Mouse (Mus musculus): ENCODE measurements around the gene Thtpa. TPM values are rescaled to one million over a fixed set of nuclear protein-coding genes. Genes with fewer than 3 reads are reported as not detected.
A peak's percentile ranks its signal among the peaks of the same experiment; 100 is the strongest.

Gene Thtpa
- polyA plus RNA-seq, 1 experiment: 18.3 TPM

GRCm38 (mm10) chr14:55118852-55119251 lies 24.3 kb downstream of the Thtpa start:
- TF ChIP-seq POLR2A (IDR thresholded peaks at IDR 0.05; ENCODE audit: borderline replicate concordance, extremely low read depth, insufficient read depth, insufficient read length, poor library complexity, severe bottlenecking) (no peak), CTCF (IDR thresholded peaks at IDR 0.05; ENCODE audit: borderline replicate concordance, extremely low read depth, insufficient read depth, insufficient read length) (no peak)
- DNase-seq (ENCODE audit: low read depth): peak; percentile 74

- TF ChIP-seq CTCF (IDR thresholded peaks at IDR 0.05; ENCODE audit: borderline replicate concordance, extremely low read depth, insufficient read depth, insufficient read length) (peak; percentile 36; the same call in 1 of the 2 replicates), POLR2A (IDR thresholded peaks at IDR 0.05; ENCODE audit: borderline replicate concordance, extremely low read depth, insufficient read depth, insufficient read length, poor library complexity, severe bottlenecking) (no peak)
- no peak for DNase-seq (ENCODE audit: low read depth)
These were observed 25.0 kb downstream of the Thtpa start for GRCm38 (mm10) chr14:55119421-55120134.

- peak; percentile 94 for DNase-seq (ENCODE audit: low read depth)
- TF ChIP-seq CTCF (IDR thresholded peaks at IDR 0.05; ENCODE audit: borderline replicate concordance, extremely low read depth, insufficient read depth, insufficient read length) (peak; percentile 69), POLR2A (IDR thresholded peaks at IDR 0.05; ENCODE audit: borderline replicate concordance, extremely low read depth, insufficient read depth, insufficient read length, poor library complexity, severe bottlenecking) (no peak)
These were observed 27.4 kb downstream of the Thtpa start for GRCm38 (mm10) chr14:55121947-55122346.

GRCm38 (mm10) chr14:55122359-55122758 lies 27.8 kb downstream of the Thtpa start:
- TF ChIP-seq CTCF (IDR thresholded peaks at IDR 0.05; ENCODE audit: borderline replicate concordance, extremely low read depth, insufficient read depth, insufficient read length) (no peak), POLR2A (IDR thresholded peaks at IDR 0.05; ENCODE audit: borderline replicate concordance, extremely low read depth, insufficient read depth, insufficient read length, poor library complexity, severe bottlenecking) (no peak)

GRCm38 (mm10) chr14:55125711-55126110 lies 31.1 kb downstream of the Thtpa start:
- TF ChIP-seq POLR2A (IDR thresholded peaks at IDR 0.05; ENCODE audit: borderline replicate concordance, extremely low read depth, insufficient read depth, insufficient read length, poor library complexity, severe bottlenecking) (no peak), CTCF (IDR thresholded peaks at IDR 0.05; ENCODE audit: borderline replicate concordance, extremely low read depth, insufficient read depth, insufficient read length) (no peak)
- no peak for DNase-seq (ENCODE audit: low read depth)

More at GRCm38 (mm10) chr14:55122359-55122758, 27.8 kb downstream of the Thtpa start:
- no peak for DNase-seq (ENCODE audit: low read depth)

- TF ChIP-seq POLR2A (IDR thresholded peaks at IDR 0.05; ENCODE audit: borderline replicate concordance, extremely low read depth, insufficient read depth, insufficient read length, poor library complexity, severe bottlenecking) (no peak), CTCF (IDR thresholded peaks at IDR 0.05; ENCODE audit: borderline replicate concordance, extremely low read depth, insufficient read depth, insufficient read length) (no peak)
- DNase-seq (ENCODE audit: low read depth): no peak
These were observed 31.9 kb downstream of the Thtpa start for GRCm38 (mm10) chr14:55126521-55126920.

GRCm38 (mm10) chr14:55135676-55136075 lies 41.1 kb downstream of the Thtpa start:
- DNase-seq (ENCODE audit: low read depth): no peak
- no peak for TF ChIP-seq CTCF (IDR thresholded peaks at IDR 0.05; ENCODE audit: borderline replicate concordance, extremely low read depth, insufficient read depth, insufficient read length)
- TF ChIP-seq POLR2A (IDR thresholded peaks at IDR 0.05; ENCODE audit: borderline replicate concordance, extremely low read depth, insufficient read depth, insufficient read length, poor library complexity, severe bottlenecking): no peak

GRCm38 (mm10) chr14:55139313-55139712 lies 44.7 kb downstream of the Thtpa start:
- TF ChIP-seq CTCF (IDR thresholded peaks at IDR 0.05; ENCODE audit: borderline replicate concordance, extremely low read depth, insufficient read depth, insufficient read length) (no peak), POLR2A (IDR thresholded peaks at IDR 0.05; ENCODE audit: borderline replicate concordance, extremely low read depth, insufficient read depth, insufficient read length, poor library complexity, severe bottlenecking) (no peak)
- DNase-seq (ENCODE audit: low read depth): no peak

GRCm38 (mm10) chr14:55146324-55146723 lies 51.7 kb downstream of the Thtpa start:
- no peak for DNase-seq (ENCODE audit: low read depth)
- TF ChIP-seq POLR2A (IDR thresholded peaks at IDR 0.05; ENCODE audit: borderline replicate concordance, extremely low read depth, insufficient read depth, insufficient read length, poor library complexity, severe bottlenecking) (no peak), CTCF (IDR thresholded peaks at IDR 0.05; ENCODE audit: borderline replicate concordance, extremely low read depth, insufficient read depth, insufficient read length) (no peak)

GRCm38 (mm10) chr14:55146829-55147401 lies 52.3 kb downstream of the Thtpa start:
- TF ChIP-seq CTCF (IDR thresholded peaks at IDR 0.05; ENCODE audit: borderline replicate concordance, extremely low read depth, insufficient read depth, insufficient read length) (no peak), POLR2A (IDR thresholded peaks at IDR 0.05; ENCODE audit: borderline replicate concordance, extremely low read depth, insufficient read depth, insufficient read length, poor library complexity, severe bottlenecking) (no peak)
- DNase-seq (ENCODE audit: low read depth): no peak

GRCm38 (mm10) chr14:55148363-55148915 lies 53.9 kb downstream of the Thtpa start:
- peak; percentile 89 for TF ChIP-seq CTCF (IDR thresholded peaks at IDR 0.05; ENCODE audit: borderline replicate concordance, extremely low read depth, insufficient read depth, insufficient read length)
- no peak for TF ChIP-seq POLR2A (IDR thresholded peaks at IDR 0.05; ENCODE audit: borderline replicate concordance, extremely low read depth, insufficient read depth, insufficient read length, poor library complexity, severe bottlenecking)
- peak; percentile 83 for DNase-seq (ENCODE audit: low read depth)

Other genes starting within 250 kb of the Thtpa start
- gene Homez, start 223.8 kb upstream of the Thtpa start, polyA plus RNA-seq (2012; rRNA removed): 7.4 and 11.4 TPM in 2 replicates
- gene Ppp1r3e, start 217.2 kb upstream of the Thtpa start, polyA plus RNA-seq (2012; rRNA removed): 13.7 and 21.9 TPM in 2 replicates
- 39.5 and 47.2 TPM in 2 replicates for gene Bcl2l2, start 211.4 kb upstream of the Thtpa start, polyA plus RNA-seq (2012; rRNA removed)
- gene Gm20521, start 211.3 kb upstream of the Thtpa start, polyA plus RNA-seq (2012; rRNA removed): 0.12 and 1.3 TPM in 2 replicates
- 517 and 822 TPM in 2 replicates for gene Pabpn1, start 202.3 kb upstream of the Thtpa start, polyA plus RNA-seq (2012; rRNA removed)
- gene Slc22a17, start 181.7 kb upstream of the Thtpa start, polyA plus RNA-seq (2012; rRNA removed): 466 and 718 TPM in 2 replicates
- gene Efs, start 168.7 kb upstream of the Thtpa start, polyA plus RNA-seq (2012; rRNA removed): 30.9 and 35.3 TPM in 2 replicates
- gene Il25, start 162.1 kb upstream of the Thtpa start, polyA plus RNA-seq (2012; rRNA removed): 0.27 and 0.57 TPM in 2 replicates
- gene Cmtm5, start 158.5 kb upstream of the Thtpa start, polyA plus RNA-seq (2012; rRNA removed): 3.8 and 6.1 TPM in 2 replicates
- gene Myh6, start 127.9 kb upstream of the Thtpa start, polyA plus RNA-seq (2012; rRNA removed): 0.05 and 0.18 TPM in 2 replicates
- not detected in 2 replicates for gene Gm17428, start 117.9 kb upstream of the Thtpa start, polyA plus RNA-seq (2012; rRNA removed)
- gene Myh7, start 100.2 kb upstream of the Thtpa start, polyA plus RNA-seq (2012; rRNA removed): 5.0 and 7.1 TPM in 2 replicates
- 44.4 and 44.8 TPM in 2 replicates for gene Ngdn, start 79.3 kb upstream of the Thtpa start, polyA plus RNA-seq (2012; rRNA removed)
- 10.4 and 34.9 TPM in 2 replicates for gene Zfhx2, start 2.5 kb upstream of the Thtpa start, polyA plus RNA-seq (2012; rRNA removed)
- gene Ap1g2, start 11.8 kb downstream of the Thtpa start, polyA plus RNA-seq (2012; rRNA removed): 13.6 and 20.6 TPM in 2 replicates
- 147 and 155 TPM in 2 replicates for gene Jph4, start 22.2 kb downstream of the Thtpa start, polyA plus RNA-seq (2012; rRNA removed)
- 0.38 and 0.72 TPM in 2 replicates for gene Dhrs2, start 127.2 kb downstream of the Thtpa start, polyA plus RNA-seq (2012; rRNA removed)

Measured in brain, embryonic 14.5 days (tissue).